Mouse (Mus musculus): ENCODE data around the gene Bhlha9. TPM values are rescaled to one million over a fixed set of nuclear protein-coding genes. Genes with fewer than 3 reads are reported as not detected.

Bhlha9 gene
- not detected in 2 replicates for polyA plus RNA-seq (2015; fragmentation: Nextera tagmentation; extraction: Ambion mirVana)

GRCm38 (mm10) chr11:76671871-76672475 lies at the start of gene Bhlha9:
Bhlha9 (plus strand) TSS chr11:76672470.
- TF ChIP-seq CTCF (IDR thresholded peaks at IDR 0.05; ENCODE audit: low read depth), result no peak
- H3K27me3 ChIP-seq (replicated peaks; ENCODE audit: control insufficient read depth, insufficient read depth, low read length), result peaks cover 50% of the 10 kb centered on the region

GRCm38 (mm10) chr11:76622566-76623205 lies 49.6 kb upstream of the Bhlha9 start:
- peak overlapping the region; percentile 54 for H3K9ac ChIP-seq (ENCODE audit: low read depth, low read length)
- no peaks in the 10 kb centered on the region for H3K36me3 ChIP-seq (ENCODE audit: control insufficient read depth, insufficient read depth)
- ATAC-seq, result peak; percentile 37
- no peaks in the 10 kb centered on the region for H3K9me3 ChIP-seq (ENCODE audit: control insufficient read depth)
- H3K27ac ChIP-seq (ENCODE audit: low read depth, low read length), result peak overlapping the region; percentile 60
- H3K4me1 ChIP-seq (replicated peaks; ENCODE audit: control insufficient read depth, insufficient read depth, low read length), result no peaks in the 10 kb centered on the region; the same call in 1 of the 2 replicates
- H3K27me3 ChIP-seq (replicated peaks; ENCODE audit: control insufficient read depth, insufficient read depth, low read length), result peaks cover 6% of the 10 kb centered on the region; the same call in 1 of the 2 replicates
- H3K4me2 ChIP-seq (replicated peaks; ENCODE audit: low read depth), result peak overlapping the region; percentile 88
- no peak for TF ChIP-seq CTCF (IDR thresholded peaks at IDR 0.05; ENCODE audit: low read depth)
- H3K4me3 ChIP-seq (ENCODE audit: low read depth, low read length), result peak overlapping the region; percentile 66
- WGBS, result under 1% methylated on average over 56 of the region's 66 CpGs

More at GRCm38 (mm10) chr11:76671871-76672475, at the start of gene Bhlha9:
- H3K9me3 ChIP-seq (ENCODE audit: control insufficient read depth), result no peaks in the 10 kb centered on the region
- H3K4me3 ChIP-seq (ENCODE audit: low read depth, low read length), result 0 out of 2 replicates have a peak within 1 kb of the TSS, but pooled peaks have one; percentile 13
- no peak within 1 kb of the TSS for H3K9ac ChIP-seq (ENCODE audit: low read depth, low read length)
- H3K36me3 ChIP-seq (ENCODE audit: control insufficient read depth, insufficient read depth), result no peaks in the 10 kb centered on the region
- H3K4me1 ChIP-seq (replicated peaks; ENCODE audit: control insufficient read depth, insufficient read depth, low read length), result no peaks in the 10 kb centered on the region
- no peak for ATAC-seq
- H3K27ac ChIP-seq (ENCODE audit: low read depth, low read length), result no peak within 1 kb of the TSS
- 54% methylated on average over 15 of the region's 15 CpGs for WGBS
- H3K4me2 ChIP-seq (replicated peaks; ENCODE audit: low read depth), result peak within 1 kb of the TSS; percentile 18

GRCm38 (mm10) chr11:76623206-76623961 lies 48.9 kb upstream of the Bhlha9 start:
- peak overlapping the region; percentile 54 for H3K9ac ChIP-seq (ENCODE audit: low read depth, low read length)
- no peaks in the 10 kb centered on the region; the same call in 1 of the 2 replicates for H3K4me1 ChIP-seq (replicated peaks; ENCODE audit: control insufficient read depth, insufficient read depth, low read length)
- no peak for TF ChIP-seq CTCF (IDR thresholded peaks at IDR 0.05; ENCODE audit: low read depth)
- peaks cover 6% of the 10 kb centered on the region; the same call in 1 of the 2 replicates for H3K27me3 ChIP-seq (replicated peaks; ENCODE audit: control insufficient read depth, insufficient read depth, low read length)
- no peaks in the 10 kb centered on the region for H3K9me3 ChIP-seq (ENCODE audit: control insufficient read depth)
- WGBS, result 2% methylated on average over 48 of the region's 72 CpGs
- peak overlapping the region; percentile 88 for H3K4me2 ChIP-seq (replicated peaks; ENCODE audit: low read depth)
- no peaks in the 10 kb centered on the region for H3K36me3 ChIP-seq (ENCODE audit: control insufficient read depth, insufficient read depth)
- H3K27ac ChIP-seq (ENCODE audit: low read depth, low read length), result peak overlapping the region; percentile 60
- H3K4me3 ChIP-seq (ENCODE audit: low read depth, low read length), result peak overlapping the region; percentile 66
- ATAC-seq, result peak; percentile 59

GRCm38 (mm10) chr11:76624071-76624470 lies 48.2 kb upstream of the Bhlha9 start:
- Histone ChIP-seq H3K36me3 (ENCODE audit: control insufficient read depth, insufficient read depth) (no peaks in the 10 kb centered on the region), H3K4me1 (replicated peaks; ENCODE audit: control insufficient read depth, insufficient read depth, low read length) (no peaks in the 10 kb centered on the region; the same call in 1 of the 2 replicates), H3K9me3 (ENCODE audit: control insufficient read depth) (no peaks in the 10 kb centered on the region), H3K9ac (ENCODE audit: low read depth, low read length) (no peak overlapping the region), H3K4me3 (ENCODE audit: low read depth, low read length) (peak overlapping the region; percentile 66; the same call in 1 of the 2 replicates), H3K27me3 (replicated peaks; ENCODE audit: control insufficient read depth, insufficient read depth, low read length) (peaks cover 6% of the 10 kb centered on the region; the same call in 1 of the 2 replicates), H3K27ac (ENCODE audit: low read depth, low read length) (no peak overlapping the region), H3K4me2 (replicated peaks; ENCODE audit: low read depth) (peak overlapping the region; percentile 88; the same call in 1 of the 2 replicates)
- 55% methylated on average over 10 of the region's 10 CpGs for WGBS
- TF ChIP-seq CTCF (IDR thresholded peaks at IDR 0.05; ENCODE audit: low read depth), result no peak
- ATAC-seq, result peak; percentile 23; the same call in 1 of the 2 replicates

GRCm38 (mm10) chr11:76624881-76625280 lies 47.4 kb upstream of the Bhlha9 start:
- 81% methylated on average over 3 of the region's 3 CpGs for WGBS
- Histone ChIP-seq H3K4me1 (replicated peaks; ENCODE audit: control insufficient read depth, insufficient read depth, low read length) (no peaks in the 10 kb centered on the region; the same call in 1 of the 2 replicates), H3K36me3 (ENCODE audit: control insufficient read depth, insufficient read depth) (no peaks in the 10 kb centered on the region), H3K4me3 (ENCODE audit: low read depth, low read length) (no peak overlapping the region), H3K9ac (ENCODE audit: low read depth, low read length) (no peak overlapping the region), H3K27me3 (replicated peaks; ENCODE audit: control insufficient read depth, insufficient read depth, low read length) (peaks cover 6% of the 10 kb centered on the region; the same call in 1 of the 2 replicates), H3K27ac (ENCODE audit: low read depth, low read length) (no peak overlapping the region), H3K4me2 (replicated peaks; ENCODE audit: low read depth) (no peak overlapping the region), H3K9me3 (ENCODE audit: control insufficient read depth) (no peaks in the 10 kb centered on the region)
- no peak for ATAC-seq
- no peak for TF ChIP-seq CTCF (IDR thresholded peaks at IDR 0.05; ENCODE audit: low read depth)

- H3K27me3 ChIP-seq (replicated peaks; ENCODE audit: control insufficient read depth, insufficient read depth, low read length), result no peaks in the 10 kb centered on the region; the same call in 1 of the 2 replicates
- no peaks in the 10 kb centered on the region for H3K4me1 ChIP-seq (replicated peaks; ENCODE audit: control insufficient read depth, insufficient read depth, low read length)
- H3K9me3 ChIP-seq (ENCODE audit: control insufficient read depth), result no peaks in the 10 kb centered on the region
- WGBS, result 70% methylated on average over 5 of the region's 5 CpGs
- TF ChIP-seq CTCF (IDR thresholded peaks at IDR 0.05; ENCODE audit: low read depth), result no peak
- H3K4me2 ChIP-seq (replicated peaks; ENCODE audit: low read depth), result no peak overlapping the region
- H3K9ac ChIP-seq (ENCODE audit: low read depth, low read length), result no peak overlapping the region
- no peak for ATAC-seq
- no peaks in the 10 kb centered on the region for H3K36me3 ChIP-seq (ENCODE audit: control insufficient read depth, insufficient read depth)
- H3K4me3 ChIP-seq (ENCODE audit: low read depth, low read length), result no peak overlapping the region
- no peak overlapping the region for H3K27ac ChIP-seq (ENCODE audit: low read depth, low read length)
These were observed 43.7 kb upstream of the Bhlha9 start for GRCm38 (mm10) chr11:76628613-76629012.

Measured in intestine, postnatal 0 days (tissue).